Comparison of ENCODE assay signal across 7 mouse cellular contexts in the genomic region with DNA sequence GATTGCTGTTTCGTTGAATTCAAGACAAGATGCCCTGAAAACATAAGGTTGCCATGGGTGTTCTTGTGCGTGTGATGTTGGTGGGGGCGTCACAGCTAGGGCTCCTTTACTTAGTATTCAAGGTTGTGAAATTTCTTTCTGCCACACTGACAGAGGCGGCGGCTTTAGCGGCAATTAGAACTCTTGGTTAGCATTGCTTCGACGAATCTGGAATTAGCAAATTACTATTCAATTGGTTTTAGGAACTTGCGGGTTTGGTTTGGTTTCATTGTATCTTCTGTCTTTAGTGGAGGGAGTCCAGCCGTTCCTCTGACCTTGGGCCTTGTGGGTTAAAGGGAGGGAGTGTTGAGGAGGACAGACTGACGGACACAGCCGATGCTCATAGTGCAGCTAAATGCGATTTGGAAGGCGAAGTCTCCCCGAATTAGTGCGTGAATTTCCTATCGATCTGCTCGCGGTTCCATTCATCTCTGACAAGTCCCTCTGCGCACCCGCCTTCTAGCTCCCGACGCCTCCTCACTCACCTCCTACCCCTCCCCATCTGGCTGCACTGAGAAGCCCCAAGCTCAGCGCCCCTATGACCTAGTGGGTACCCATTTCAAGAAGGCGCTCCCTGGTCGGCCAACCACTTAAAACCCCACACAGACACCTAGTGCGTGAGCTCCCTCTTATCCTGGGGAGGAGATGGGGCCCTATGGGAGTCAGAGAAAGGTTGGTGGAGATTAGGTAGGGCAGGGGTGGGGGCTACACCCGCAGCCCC. TPM values are rescaled to one million over a fixed set of nuclear protein-coding genes. Genes with fewer than 3 reads are reported as not detected.
DNase-seq lines count a peak whose midpoint lies in the region; ATAC-seq and TF ChIP-seq lines count a peak whose summit lies in the region.

A gene (plus strand): TSS at position 660 of the 760 bp plus-strand sequence.

- dilution Hi-C loops in CH12.LX (cut with MboI; ENCODE audit: extremely low pct_ligation_motif_present, extremely low pct_unique_long_range_greater_than_20kb, low sequenced_read_pairs): no loop called here

- H3K4me3 ChIP-seq in C2C12 (ENCODE audit: insufficient read depth, poor library complexity, severe bottlenecking) (no peak within 1 kb of the TSS), CH12.LX (replicated peaks in 1 of 3; ENCODE audit: low read depth in 2 of 3, low read length in 2 of 3, poor library complexity in 1 of 3) (peak within 1 kb of the TSS; percentile 76 to 98 (median 82))
- peak within 1 kb of the TSS; percentile 25 for H3K4me3 ChIP-seq in forebrain, embryonic 13.5 days
- H3K4me3 ChIP-seq in liver, embryonic 11.5 days (ENCODE audit: low read depth, low read length): peak within 1 kb of the TSS; percentile 51

- WGBS in forebrain, embryonic 13.5 days: 2% methylated on average over 28 of the region's 28 CpGs
- 5% methylated on average over 28 of the region's 28 CpGs for WGBS in liver, embryonic 11.5 days

- no peak for TF ChIP-seq POLR2A in CH12.LX (IDR thresholded peaks at IDR 0.05; ENCODE audit: low read depth, low read length)

- peak within 1 kb of the TSS; percentile 96 for H3K9ac ChIP-seq in CH12.LX (ENCODE audit: insufficient read depth, low read depth)
- no peak within 1 kb of the TSS for H3K9ac ChIP-seq in forebrain, embryonic 13.5 days
- H3K9ac ChIP-seq in liver, embryonic 11.5 days (ENCODE audit: low read depth, low read length): peak within 1 kb of the TSS; percentile 67

- H3ac ChIP-seq in C2C12 (ENCODE audit: control insufficient read depth, insufficient read length, low read depth): peak within 1 kb of the TSS; percentile 30

- H3K79me2 ChIP-seq in C2C12 (ENCODE audit: control insufficient read depth, insufficient read depth) (no peaks in the 10 kb centered on the region), CH12.LX (replicated peaks; ENCODE audit: control insufficient read depth, extremely low read depth, insufficient read depth, poor library complexity, severe bottlenecking) (no peaks in the 10 kb centered on the region)

- TF ChIP-seq EP300 in CH12.LX (IDR thresholded peaks at IDR 0.05; ENCODE audit: low read length): no peak

- H3K36me3 ChIP-seq in C2C12 (ENCODE audit: control insufficient read depth, insufficient read depth) (no peaks in the 10 kb centered on the region), CH12.LX (replicated peaks in 1 of 2; ENCODE audit: control insufficient read depth in 1 of 2, insufficient read depth in 1 of 2, low read length in 1 of 2) (peaks cover 0 to 11% of the 10 kb centered on the region in 2 experiments)
- H3K36me3 ChIP-seq in forebrain, embryonic 13.5 days (ENCODE audit: poor library complexity, severe bottlenecking): no peaks in the 10 kb centered on the region
- H3K36me3 ChIP-seq in liver, embryonic 11.5 days (ENCODE audit: control insufficient read depth, insufficient read depth, low read length): no peaks in the 10 kb centered on the region

- H3K4me2 ChIP-seq in CH12.LX (ENCODE audit: insufficient read depth, low read depth, poor library complexity, severe bottlenecking): peak within 1 kb of the TSS; percentile 81
- H3K4me2 ChIP-seq in forebrain, embryonic 13.5 days: peak within 1 kb of the TSS; percentile 44
- H3K4me2 ChIP-seq in liver, embryonic 11.5 days: peak within 1 kb of the TSS; percentile 69

- H3K27ac ChIP-seq in CH12.LX (ENCODE audit: insufficient read depth, low read depth): no peak within 1 kb of the TSS
- H3K27ac ChIP-seq in forebrain, embryonic 13.5 days: no peak within 1 kb of the TSS
- H3K27ac ChIP-seq in liver, embryonic 11.5 days (ENCODE audit: low read depth, low read length): peak within 1 kb of the TSS; percentile 83

- H3K4me1 ChIP-seq in CH12.LX (ENCODE audit: control insufficient read depth in 1 of 2, insufficient read depth in 2 of 2): peaks cover 4 to 15% of the 10 kb centered on the region in 2 experiments; a peak in 2 of 4 replicates
- no peaks in the 10 kb centered on the region for H3K4me1 ChIP-seq in forebrain, embryonic 13.5 days
- H3K4me1 ChIP-seq in liver, embryonic 11.5 days (replicated peaks; ENCODE audit: control insufficient read depth, insufficient read depth, low read length): peaks cover 8% of the 10 kb centered on the region; the same call in 1 of the 2 replicates

- TF ChIP-seq RAD21 in CH12.LX (IDR thresholded peaks at IDR 0.05; ENCODE audit: low read depth, low read length): no peak

- H3K27me3 ChIP-seq in C2C12 (ENCODE audit: control insufficient read depth, insufficient read depth, insufficient read length): peaks cover 75% of the 10 kb centered on the region
- H3K27me3 ChIP-seq in CH12.LX (replicated peaks): peaks cover 31% of the 10 kb centered on the region
- H3K27me3 ChIP-seq in forebrain, embryonic 13.5 days: peaks cover 100% of the 10 kb centered on the region
- H3K27me3 ChIP-seq in liver, embryonic 11.5 days (replicated peaks; ENCODE audit: control insufficient read depth, insufficient read depth, low read length): peaks cover 98% of the 10 kb centered on the region

- no peak for ATAC-seq in forebrain, embryonic 13.5 days
- no peak for ATAC-seq in liver, embryonic 11.5 days (replicated peaks; ENCODE audit: low FRiP score)
- no peak for ATAC-seq in erythroid progenitor cell, adult 5-6 weeks (replicated peaks; ENCODE audit: low FRiP score, poor library complexity, severe bottlenecking)

- no peaks in the 10 kb centered on the region for H3K9me3 ChIP-seq in CH12.LX (replicated peaks; ENCODE audit: low read length)
- no peaks in the 10 kb centered on the region for H3K9me3 ChIP-seq in forebrain, embryonic 13.5 days (replicated peaks)
- no peaks in the 10 kb centered on the region for H3K9me3 ChIP-seq in liver, embryonic 11.5 days (ENCODE audit: control insufficient read depth, low read length)

- TF ChIP-seq CTCF in C2C12 (IDR thresholded peaks at IDR 0.05; ENCODE audit: control insufficient read depth, insufficient read depth, insufficient read length) (no peak), CH12.LX (conservative IDR thresholded peaks at IDR 0.05 in 1 of 2, IDR thresholded peaks at IDR 0.05 in 1 of 2; ENCODE audit: low read depth in 2 of 2, low read length in 2 of 2) (no peak)

- no peaks in the 10 kb centered on the region for H3K79me3 ChIP-seq in C2C12 (ENCODE audit: low read depth)

- peak; percentile 10 for DNase-seq in CH12.LX (ENCODE audit: extremely low read depth)
- no peak for DNase-seq in liver, embryonic 11.5 days (ENCODE audit: low spot score)
- DNase-seq in layer of hippocampus, adult 8-10 months (ENCODE audit: low spot score in 2 of 2): no peak
- DNase-seq in urinary bladder, postnatal 25 days (ENCODE audit: low spot score): no peak

- in situ Hi-C loops in CH12.LX (cut with MboI; ENCODE audit: low pct_ligation_motif_present, low pct_unique_long_range_greater_than_20kb, low sequenced_read_pairs): loop anchor here (25.0 kb wide), 1 partner anchor 220 kb away; no protein-coding TSS in a partner anchor

TF ChIP-seq in C2C12, 6 proteins besides CTCF, POLR2A, EP300 and RAD21:
- TF ChIP-seq USF1 (IDR thresholded peaks at IDR 0.05; ENCODE audit: low read depth): no peak
- no peak for TF ChIP-seq MAX (IDR thresholded peaks at IDR 0.05)
TF ChIP-seq in C2C12: peak in this region for 0.

TF ChIP-seq in CH12.LX, 34 proteins besides CTCF, POLR2A, EP300 and RAD21 (continues in another document):
- no peak for TF ChIP-seq ZKSCAN1 (IDR thresholded peaks at IDR 0.05; ENCODE audit: borderline replicate concordance, low read depth, low read length)
- TF ChIP-seq ZNF384 (IDR thresholded peaks at IDR 0.05; ENCODE audit: low read depth, low read length): no peak
- no peak for TF ChIP-seq SIN3A (IDR thresholded peaks at IDR 0.05; ENCODE audit: low read length)
- no peak; the same call in 1 of the 2 replicates for TF ChIP-seq MXI1 (IDR thresholded peaks at IDR 0.05; ENCODE audit: low read depth, low read length)
- no peak for TF ChIP-seq PAX5 (IDR thresholded peaks at IDR 0.05; ENCODE audit: low read length)
- no peak for TF ChIP-seq MEF2A (IDR thresholded peaks at IDR 0.05; ENCODE audit: borderline replicate concordance, low read depth, low read length)
- TF ChIP-seq MAX (IDR thresholded peaks at IDR 0.05; ENCODE audit: low read length): peak; percentile 40; the same call in 1 of the 2 replicates
- no peak for TF ChIP-seq MAFK (IDR thresholded peaks at IDR 0.05; ENCODE audit: insufficient replicate concordance, low read length)
- TF ChIP-seq MAZ (IDR thresholded peaks at IDR 0.05; ENCODE audit: low read depth, low read length): peak; percentile 8; the same call in 1 of the 2 replicates
- no peak for TF ChIP-seq E2F4 (IDR thresholded peaks at IDR 0.05; ENCODE audit: insufficient replicate concordance, low read depth, low read length)
- no peak for TF ChIP-seq ETS1 (conservative IDR thresholded peaks at IDR 0.05; ENCODE audit: low read depth, low read length)
- TF ChIP-seq ZC3H11A (IDR thresholded peaks at IDR 0.05; ENCODE audit: low read depth, low read length): no peak
- no peak for TF ChIP-seq ZMIZ1 (IDR thresholded peaks at IDR 0.05; ENCODE audit: low read depth, low read length)
- no peak for TF ChIP-seq KAT2A (IDR thresholded peaks at IDR 0.05; ENCODE audit: insufficient replicate concordance, low read length)
- no peak for TF ChIP-seq JUN (IDR thresholded peaks at IDR 0.05; ENCODE audit: insufficient read depth, low read depth, low read length)
- TF ChIP-seq TCF12 (IDR thresholded peaks at IDR 0.05; ENCODE audit: low read depth, low read length): no peak
- TF ChIP-seq JUND (conservative IDR thresholded peaks at IDR 0.05; ENCODE audit: low read depth, low read length): no peak
- no peak for TF ChIP-seq NRF1 (IDR thresholded peaks at IDR 0.05; ENCODE audit: low read depth, low read length)
- no peak for TF ChIP-seq UBTF (IDR thresholded peaks at IDR 0.05; ENCODE audit: low read depth, low read length)
- TF ChIP-seq BHLHE40 (IDR thresholded peaks at IDR 0.05; ENCODE audit: low read depth, low read length): 0 out of 2 replicates have a peak, but pooled peaks have one; percentile 4
- TF ChIP-seq SMC3 (IDR thresholded peaks at IDR 0.05; ENCODE audit: low read depth, low read length): no peak
- 0 out of 2 replicates have a peak, but pooled peaks have one; percentile 30 for TF ChIP-seq CHD1 (IDR thresholded peaks at IDR 0.05; ENCODE audit: low read depth, low read length)

RNA-seq across cellular contexts. Expression of the gene that starts here (rescaled TPM):
- polyA plus RNA-seq in C2C12 (2012; fragmentation: generic; extraction: Trizol) (0.02 TPM), CH12.LX (2012; ENCODE audit: insufficient read length, low read depth) (5.5 and 5.6 TPM in 2 replicates)
- total RNA-seq in CH12.LX (2012; rRNA removed) (2.9 and 3.3 TPM in 2 replicates), CH12.LX (2014; rRNA removed) (2.5 and 2.7 TPM in 2 replicates)
- not detected in 2 replicates for polyA plus RNA-seq in forebrain, embryonic 13.5 days (2015; fragmentation: Nextera tagmentation; extraction: Ambion mirVana)
- polyA plus RNA-seq in liver, embryonic 11.5 days (2014; fragmentation: Nextera tagmentation; extraction: Ambion mirVana): 0.71 and 1.1 TPM in 2 replicates
- 1.3 TPM in 1 of 2 replicates, not detected in the other for total RNA-seq in erythroid progenitor cell, adult 5-6 weeks (2015; ENCODE audit: low replicate concordance)
- not detected in 2 replicates for total RNA-seq in erythroid progenitor cell, adult 5-6 weeks (2017; ENCODE audit: low replicate concordance)
- under 1 TPM in 1 of 4 experiments, not detected in 3; 0.13 TPM for total RNA-seq in layer of hippocampus, adult 8-10 months (2022)
